Mouse (Mus musculus): ENCODE results near the gene Rasa4.
"Not testable (repeated sequence)": the region's sequence is repeated elsewhere in the genome, so short reads cannot be mapped to it uniquely, and the experiment has no call there.

The Rasa4 gene

GRCm38 (mm10) chr5:136083669-136084107 is at the start of gene Rasa4:
TSS of gene Rasa4 (plus strand) at chr5:136083916.
- DNase-seq = peak; percentile 94 to 96

GRCm38 (mm10) chr5:136034868-136035267 is 48.8 kb upstream of the Rasa4 start:
- no peak for DNase-seq

- DNase-seq = no peak
Observed at GRCm38 (mm10) chr5:136035285-136035684, 48.4 kb upstream of the Rasa4 start.

GRCm38 (mm10) chr5:136036667-136037066 is 47.0 kb upstream of the Rasa4 start:
- no peak for DNase-seq

- no peak for DNase-seq
Observed at GRCm38 (mm10) chr5:136038258-136039214, 45.2 kb upstream of the Rasa4 start, which contains the start of gene Upk3b. TSS of gene Upk3b (plus strand) at chr5:136038496.

GRCm38 (mm10) chr5:136040210-136040609 is 43.5 kb upstream of the Rasa4 start:
- DNase-seq = no peak

- no peak for DNase-seq
Observed at GRCm38 (mm10) chr5:136041260-136041659, 42.5 kb upstream of the Rasa4 start.

- DNase-seq = no peak
Observed at GRCm38 (mm10) chr5:136041666-136042065, 42.0 kb upstream of the Rasa4 start.

GRCm38 (mm10) chr5:136044865-136045264 is 38.9 kb upstream of the Rasa4 start:
- no peak for DNase-seq

- peak in 1 of 2 experiments; percentile 30 for DNase-seq
Observed at GRCm38 (mm10) chr5:136045408-136045807, 38.3 kb upstream of the Rasa4 start.

GRCm38 (mm10) chr5:136045987-136046386 is 37.7 kb upstream of the Rasa4 start:
- peak; percentile 80 to 88 for DNase-seq

- DNase-seq = not testable (repeated sequence)
Observed at GRCm38 (mm10) chr5:136048541-136048940, 35.2 kb upstream of the Rasa4 start.

GRCm38 (mm10) chr5:136049926-136050325 is 33.8 kb upstream of the Rasa4 start:
- DNase-seq = no peak

GRCm38 (mm10) chr5:136051231-136052085 is 32.3 kb upstream of the Rasa4 start:
- no peak for DNase-seq

- DNase-seq = no peak
Observed at GRCm38 (mm10) chr5:136052861-136053655, 30.7 kb upstream of the Rasa4 start.

GRCm38 (mm10) chr5:136054301-136055077 is 29.2 kb upstream of the Rasa4 start, which contains the start of gene Upk3bl:
TSS of gene Upk3bl (plus strand) at chr5:136054492.
- no peak for DNase-seq

- no peak for DNase-seq
Observed at GRCm38 (mm10) chr5:136056062-136056461, 27.7 kb upstream of the Rasa4 start.

- DNase-seq = no peak
Observed at GRCm38 (mm10) chr5:136057085-136057484, 26.6 kb upstream of the Rasa4 start.

GRCm38 (mm10) chr5:136061567-136061966 is 22.1 kb upstream of the Rasa4 start:
- DNase-seq = peak; percentile 56 to 73

- no peak for DNase-seq
Observed at GRCm38 (mm10) chr5:136063920-136064319, 19.8 kb upstream of the Rasa4 start.

- DNase-seq = not testable (repeated sequence)
Observed at GRCm38 (mm10) chr5:136066404-136067148, 17.1 kb upstream of the Rasa4 start.

Measured in cerebellum, adult 18-20 months (tissue).